Mouse (Mus musculus) adrenal gland, adult 8-10 months (tissue): ENCODE data around the gene Hsdl2. TPM values are rescaled to one million over a fixed set of nuclear protein-coding genes. Genes with fewer than 3 reads are reported as not detected.

ENCODE experiments used
- total RNA-seq, 4 experiments: library from RNA; stranded (reverse); gene quantifications; 2 replicates each; pipeline ENCODE4 v1.2.4; 2022

Gene Hsdl2
- total RNA-seq, 4 experiments from 2014 or later: 63.8 to 85.7 (median 71.5) TPM

Other genes with a start within 250 kb of the Hsdl2 start
- 1 to 10 TPM; 3.7 to 7.8 (median 4.9) TPM for gene Susd1, start 142.9 kb upstream of the Hsdl2 start, total RNA-seq
- gene Ptbp3, start 32.2 kb upstream of the Hsdl2 start, total RNA-seq: 100 to 1,000 TPM in 3 of 4 experiments, 10 to 100 TPM in 1; 89.8 to 110 (median 102) TPM
- gene E130308A19Rik, start 44.6 kb downstream of the Hsdl2 start, total RNA-seq: 10 to 100 TPM; 15.8 to 21.1 (median 18.8) TPM
- 10 to 100 TPM; 17.8 to 24.3 (median 19.9) TPM for gene Inip, start 220.0 kb downstream of the Hsdl2 start, total RNA-seq
- 10 to 100 TPM in 1 of 4 experiments, 1 to 10 TPM in 3; 6.6 to 10.2 (median 8.9) TPM for gene Snx30, start 224.3 kb downstream of the Hsdl2 start, total RNA-seq